Mouse (Mus musculus): ENCODE data around the gene Taok3. TPM values are rescaled to one million over a fixed set of nuclear protein-coding genes. Genes with fewer than 3 reads are reported as not detected.
A peak's percentile ranks its signal among the peaks of the same experiment; 100 is the strongest.

The Taok3 gene
- polyA plus RNA-seq, 1 experiment from 2014 or later = 19.7 TPM

DNA sequence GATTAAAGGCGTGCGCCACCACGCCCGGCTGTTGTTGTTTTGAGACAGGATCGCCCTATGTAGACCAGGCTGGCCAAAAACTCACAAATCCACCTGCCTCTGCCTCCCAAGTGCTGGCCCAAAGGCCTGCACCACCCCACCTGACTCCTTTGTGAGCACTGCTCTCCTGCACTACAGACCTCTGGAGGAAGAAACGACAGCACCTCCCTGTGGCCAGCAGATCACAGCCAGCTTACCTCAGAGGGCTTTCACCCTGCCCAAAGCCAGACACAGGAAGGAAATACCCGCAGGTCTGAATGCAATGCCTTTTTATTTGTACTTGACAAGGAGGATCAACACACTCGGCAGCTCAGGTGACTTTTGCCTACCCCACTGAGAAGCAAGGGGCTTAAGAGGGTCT is 162.4 kb downstream of the Taok3 start:
- WGBS = 87% methylated on average over 8 of the region's 8 CpGs
- peaks cover 3% of the 10 kb centered on the region for H3K36me3 ChIP-seq (ENCODE audit: control insufficient read depth, insufficient read depth, low read length)

DNA sequence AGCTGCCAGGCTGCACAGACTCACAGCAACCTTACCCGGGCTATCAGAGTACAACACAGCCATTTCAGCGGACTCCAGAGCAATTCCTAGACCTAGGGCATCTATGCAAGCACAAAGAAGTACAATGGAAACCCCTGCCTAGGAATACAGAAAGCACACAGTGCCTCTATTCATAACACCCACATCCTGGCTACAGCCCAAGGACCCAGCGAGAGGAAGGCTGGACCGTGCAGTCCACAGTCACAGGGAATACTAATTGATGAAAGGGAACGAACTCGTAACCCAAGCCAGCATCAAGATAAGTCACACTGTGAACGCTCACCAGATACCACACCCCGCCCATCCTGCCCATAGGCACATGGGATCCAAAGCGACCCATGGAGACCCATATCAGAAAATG is 164.1 kb downstream of the Taok3 start:
- Histone ChIP-seq H3K27ac (ENCODE audit: low read depth, low read length) (no peak overlapping the region), H3K36me3 (ENCODE audit: control insufficient read depth, insufficient read depth, low read length) (peaks cover 3% of the 10 kb centered on the region), H3K4me1 (ENCODE audit: control insufficient read depth, insufficient read depth, low read length) (peaks cover 13% of the 10 kb centered on the region), H3K27me3 (ENCODE audit: control insufficient read depth, insufficient read depth, low read length) (no peaks in the 10 kb centered on the region; the same call in 1 of the 2 replicates), H3K4me3 (ENCODE audit: low read depth, low read length) (no peak overlapping the region), H3K4me2 (no peak overlapping the region), H3K9me3 (ENCODE audit: control insufficient read depth, low read length) (no peaks in the 10 kb centered on the region), H3K9ac (ENCODE audit: low read length) (no peak overlapping the region)
- DNase-seq (ENCODE audit: low spot score, missing footprints) (no peak), ATAC-seq (ENCODE audit: low FRiP score) (no peak)
- 90% methylated on average over 9 of the region's 9 CpGs for WGBS

More for the DNA sequence above, 162.4 kb downstream of the Taok3 start:
- Histone ChIP-seq H3K9me3 (ENCODE audit: control insufficient read depth, low read length) (no peaks in the 10 kb centered on the region), H3K27ac (ENCODE audit: low read depth, low read length) (no peak overlapping the region), H3K4me3 (ENCODE audit: low read depth, low read length) (no peak overlapping the region), H3K9ac (ENCODE audit: low read length) (no peak overlapping the region), H3K4me2 (no peak overlapping the region), H3K4me1 (ENCODE audit: control insufficient read depth, insufficient read depth, low read length) (peaks cover 8% of the 10 kb centered on the region), H3K27me3 (ENCODE audit: control insufficient read depth, insufficient read depth, low read length) (no peaks in the 10 kb centered on the region)
- ATAC-seq (ENCODE audit: low FRiP score) = no peak
- DNase-seq (ENCODE audit: low spot score, missing footprints) = no peak

DNA sequence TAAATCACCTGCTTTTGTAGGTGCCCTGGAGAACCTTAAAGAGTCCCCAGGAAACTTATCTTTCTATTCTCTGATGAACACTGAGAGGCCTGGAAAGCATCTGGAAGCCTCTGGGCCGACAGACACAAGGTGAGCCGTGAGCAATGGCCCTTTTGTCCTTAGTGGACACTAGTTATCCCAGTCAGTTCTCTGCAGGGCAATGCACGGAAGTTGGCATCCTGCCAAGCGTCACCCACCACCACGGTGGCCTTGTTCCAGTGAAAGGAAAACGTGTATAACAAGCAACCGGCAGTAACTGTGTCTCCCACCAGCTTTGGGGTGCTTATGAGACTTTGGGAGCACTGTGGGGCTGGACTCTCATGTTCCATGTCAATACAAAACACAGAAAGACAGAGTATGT is 164.8 kb downstream of the Taok3 start:
- no peak overlapping the region for H3K27ac ChIP-seq (ENCODE audit: low read depth, low read length)
- H3K4me3 ChIP-seq (ENCODE audit: low read depth, low read length) = no peak overlapping the region
- no peaks in the 10 kb centered on the region for H3K9me3 ChIP-seq (ENCODE audit: control insufficient read depth, low read length)
- H3K4me1 ChIP-seq (ENCODE audit: control insufficient read depth, insufficient read depth, low read length) = peaks cover 13% of the 10 kb centered on the region
- ATAC-seq (ENCODE audit: low FRiP score) (no peak), DNase-seq (ENCODE audit: low spot score, missing footprints) (no peak)
- H3K36me3 ChIP-seq (ENCODE audit: control insufficient read depth, insufficient read depth, low read length) = peaks cover 3% of the 10 kb centered on the region
- no peak overlapping the region for H3K9ac ChIP-seq (ENCODE audit: low read length)
- 89% methylated on average over 7 of the region's 7 CpGs for WGBS
- no peaks in the 10 kb centered on the region; the same call in 1 of the 2 replicates for H3K27me3 ChIP-seq (ENCODE audit: control insufficient read depth, insufficient read depth, low read length)
- no peak overlapping the region for H3K4me2 ChIP-seq

DNA sequence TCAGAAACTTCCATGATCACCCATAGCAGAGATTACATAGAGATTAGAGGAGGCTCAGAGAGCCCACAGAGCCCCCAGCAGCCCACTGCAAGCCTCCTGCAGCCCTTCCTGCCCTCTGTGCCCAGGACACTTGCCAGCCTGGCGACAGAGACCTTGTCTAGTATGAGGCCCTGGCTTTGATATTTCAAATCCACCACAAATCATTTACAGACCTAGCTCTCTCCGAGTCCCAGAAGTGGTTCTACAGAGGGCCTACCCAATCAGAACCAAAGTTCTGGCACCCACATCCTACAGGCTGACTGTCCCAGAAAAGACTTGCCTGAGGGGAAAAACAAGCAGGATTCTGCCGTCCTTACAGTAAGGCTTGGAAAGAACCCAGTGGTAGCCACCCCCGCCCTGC is 165.3 kb downstream of the Taok3 start:
- Histone ChIP-seq H3K27me3 (ENCODE audit: control insufficient read depth, insufficient read depth, low read length) (no peaks in the 10 kb centered on the region; the same call in 1 of the 2 replicates), H3K4me3 (ENCODE audit: low read depth, low read length) (no peak overlapping the region), H3K4me1 (ENCODE audit: control insufficient read depth, insufficient read depth, low read length) (peaks cover 13% of the 10 kb centered on the region), H3K4me2 (no peak overlapping the region), H3K27ac (ENCODE audit: low read depth, low read length) (no peak overlapping the region), H3K9me3 (ENCODE audit: control insufficient read depth, low read length) (no peaks in the 10 kb centered on the region), H3K9ac (ENCODE audit: low read length) (no peak overlapping the region), H3K36me3 (ENCODE audit: control insufficient read depth, insufficient read depth, low read length) (peaks cover 3% of the 10 kb centered on the region)
- DNase-seq (ENCODE audit: low spot score, missing footprints) (no peak), ATAC-seq (ENCODE audit: low FRiP score) (no peak)
- WGBS = 91% methylated on average over 4 of the region's 4 CpGs

DNA sequence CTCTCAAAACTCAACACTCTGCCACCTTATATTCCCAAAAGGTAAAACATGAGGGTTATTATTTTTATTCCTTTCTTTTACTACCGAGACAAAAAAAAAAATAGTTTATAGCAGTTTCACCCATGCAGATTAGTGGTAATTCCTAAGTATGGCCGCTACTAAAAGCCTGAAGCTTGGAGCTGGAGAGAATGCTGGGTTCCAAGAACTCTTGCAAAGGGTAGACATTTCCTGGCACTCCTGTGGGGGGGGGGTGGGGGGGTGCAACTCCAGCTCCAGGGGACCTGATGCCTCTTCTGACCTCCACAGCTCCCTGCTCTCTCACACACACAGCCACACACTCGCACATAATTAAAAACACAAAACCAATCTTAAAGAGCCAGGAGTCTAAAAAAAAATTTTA is 166.4 kb downstream of the Taok3 start:
- Histone ChIP-seq H3K27ac (ENCODE audit: low read depth, low read length) (no peak overlapping the region), H3K9me3 (ENCODE audit: control insufficient read depth, low read length) (no peaks in the 10 kb centered on the region), H3K4me3 (ENCODE audit: low read depth, low read length) (peak overlapping the region; percentile 68), H3K4me1 (ENCODE audit: control insufficient read depth, insufficient read depth, low read length) (peaks cover 13% of the 10 kb centered on the region), H3K4me2 (peak overlapping the region; percentile 72), H3K27me3 (ENCODE audit: control insufficient read depth, insufficient read depth, low read length) (no peaks in the 10 kb centered on the region; the same call in 1 of the 2 replicates), H3K36me3 (ENCODE audit: control insufficient read depth, insufficient read depth, low read length) (peaks cover 3% of the 10 kb centered on the region), H3K9ac (ENCODE audit: low read length) (peak overlapping the region; percentile 82)
- no peak for ATAC-seq (ENCODE audit: low FRiP score)
- no peak for DNase-seq (ENCODE audit: low spot score, missing footprints)
- WGBS = 54% methylated on average over 3 of the region's 3 CpGs

DNA sequence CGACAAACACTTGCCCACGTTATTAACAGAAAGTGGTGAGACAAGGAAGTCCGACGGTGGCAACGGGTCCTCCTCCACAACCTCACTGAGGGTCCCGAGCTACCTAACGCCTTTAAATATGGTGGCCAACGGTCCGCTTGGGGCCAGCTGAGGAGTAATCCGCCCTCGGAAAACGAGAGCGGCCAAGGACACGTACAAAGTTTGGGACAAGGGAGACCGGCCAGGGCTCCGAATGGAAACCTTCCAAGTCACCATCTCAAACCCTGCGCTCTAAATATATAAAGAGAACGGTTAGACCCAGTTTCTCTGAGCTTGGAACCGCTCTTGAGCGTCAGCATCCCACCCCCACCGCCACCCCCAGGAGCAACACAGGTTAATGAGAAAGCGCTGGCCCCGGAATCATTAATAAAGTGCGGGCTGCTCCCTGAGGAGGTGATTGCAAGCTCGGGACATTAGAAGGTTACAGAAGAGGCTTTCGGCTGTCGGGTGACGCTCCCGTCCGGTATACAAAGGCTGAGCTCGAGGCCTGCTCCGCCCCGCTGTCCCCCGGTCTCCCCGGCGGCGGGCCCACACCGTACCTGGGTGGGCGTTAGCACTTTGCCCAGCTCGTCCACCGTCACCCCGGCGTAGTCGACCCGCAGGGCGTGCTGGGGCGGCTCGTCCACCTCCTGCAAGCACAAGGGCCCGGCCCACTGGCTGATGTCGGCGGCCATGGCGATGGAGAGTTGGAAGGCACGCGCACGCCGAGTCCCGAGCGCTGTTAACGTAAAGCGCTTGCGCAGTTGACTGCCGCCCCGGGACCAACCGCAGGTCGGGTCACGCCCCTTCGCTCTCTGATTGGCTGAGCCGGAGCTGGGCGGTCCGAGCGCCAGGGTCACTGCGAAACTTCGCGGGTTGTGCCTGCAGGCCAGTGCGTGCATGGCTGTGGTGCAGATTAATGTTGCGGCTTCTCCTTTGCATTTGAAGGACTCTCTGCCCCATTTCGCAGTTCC is 167.2 kb downstream of the Taok3 start, which contains the start of gene Pebp1:
TSS of gene Pebp1 (minus strand) at position 795 of the 992 bp plus-strand sequence.
- ATAC-seq (ENCODE audit: low FRiP score) (peak; percentile 97), DNase-seq (ENCODE audit: low spot score, missing footprints) (peak; percentile 97)
- Histone ChIP-seq H3K9me3 (ENCODE audit: control insufficient read depth, low read length) (no peaks in the 10 kb centered on the region), H3K4me2 (peak within 1 kb of the TSS; percentile 72), H3K4me3 (ENCODE audit: low read depth, low read length) (peak within 1 kb of the TSS; percentile 68), H3K4me1 (ENCODE audit: control insufficient read depth, insufficient read depth, low read length) (peaks cover 13% of the 10 kb centered on the region), H3K27me3 (ENCODE audit: control insufficient read depth, insufficient read depth, low read length) (no peaks in the 10 kb centered on the region; the same call in 1 of the 2 replicates), H3K36me3 (ENCODE audit: control insufficient read depth, insufficient read depth, low read length) (peaks cover 3% of the 10 kb centered on the region; the same call in 1 of the 2 replicates), H3K9ac (ENCODE audit: low read length) (peak within 1 kb of the TSS; percentile 82), H3K27ac (ENCODE audit: low read depth, low read length) (no peak within 1 kb of the TSS; the same call in 1 of the 2 replicates)
- WGBS = under 1% methylated on average over 74 of the region's 77 CpGs

DNA sequence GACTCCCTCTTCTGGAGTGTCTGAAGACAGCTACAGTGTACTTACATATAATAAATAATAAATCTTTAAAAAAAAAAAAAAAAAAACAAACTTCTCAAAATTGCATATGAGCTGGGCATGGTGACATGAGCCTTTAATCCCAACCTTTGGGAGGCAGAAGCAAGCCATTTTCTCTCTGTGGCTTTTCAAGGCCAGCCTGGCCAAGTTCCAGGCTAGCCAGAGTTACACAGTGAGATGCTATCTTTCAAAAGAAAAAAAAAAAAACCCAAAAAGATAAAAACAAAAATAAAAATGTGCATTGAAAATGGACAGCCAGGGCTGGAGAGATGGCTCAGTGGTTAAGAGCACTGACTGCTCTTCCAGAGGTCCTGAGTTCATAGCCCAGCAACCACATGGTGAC is 169.7 kb downstream of the Taok3 start:
- no peak for DNase-seq (ENCODE audit: low spot score, missing footprints)

DNA sequence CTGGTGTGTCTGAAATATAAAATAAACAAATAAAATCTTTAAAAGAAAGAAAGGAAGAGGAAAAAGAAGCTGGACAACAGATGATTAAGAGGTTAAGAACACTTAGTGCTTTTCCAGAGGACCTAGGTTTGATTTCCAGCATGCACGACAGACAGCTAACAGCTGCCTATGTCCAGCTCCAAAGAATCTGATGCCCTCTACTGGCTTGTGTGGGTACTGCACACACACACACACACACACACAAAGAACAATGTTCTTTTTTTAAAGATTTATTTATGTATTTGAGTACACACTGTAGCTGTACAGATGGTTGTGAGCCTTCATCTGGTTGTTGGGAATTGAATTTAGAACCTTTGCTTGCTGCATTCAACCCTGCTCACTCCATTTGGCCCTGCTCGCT is 170.2 kb downstream of the Taok3 start:
- Histone ChIP-seq H3K36me3 (ENCODE audit: control insufficient read depth, insufficient read depth, low read length) (no peaks in the 10 kb centered on the region), H3K4me2 (no peak overlapping the region), H3K9ac (ENCODE audit: low read length) (no peak overlapping the region), H3K4me1 (ENCODE audit: control insufficient read depth, insufficient read depth, low read length) (peaks cover 13% of the 10 kb centered on the region), H3K9me3 (ENCODE audit: control insufficient read depth, low read length) (no peaks in the 10 kb centered on the region), H3K27ac (ENCODE audit: low read depth, low read length) (no peak overlapping the region), H3K27me3 (ENCODE audit: control insufficient read depth, insufficient read depth, low read length) (no peaks in the 10 kb centered on the region; the same call in 1 of the 2 replicates), H3K4me3 (ENCODE audit: low read depth, low read length) (no peak overlapping the region)
- DNase-seq (ENCODE audit: low spot score, missing footprints) (no peak), ATAC-seq (ENCODE audit: low FRiP score) (no peak)
- WGBS = 87% methylated on average over 2 of the region's 2 CpGs

More for the DNA sequence above, 169.7 kb downstream of the Taok3 start:
- Histone ChIP-seq H3K27ac (ENCODE audit: low read depth, low read length) (no peak overlapping the region), H3K4me2 (no peak overlapping the region), H3K36me3 (ENCODE audit: control insufficient read depth, insufficient read depth, low read length) (no peaks in the 10 kb centered on the region), H3K9me3 (ENCODE audit: control insufficient read depth, low read length) (no peaks in the 10 kb centered on the region), H3K9ac (ENCODE audit: low read length) (no peak overlapping the region), H3K4me1 (ENCODE audit: control insufficient read depth, insufficient read depth, low read length) (peaks cover 13% of the 10 kb centered on the region), H3K27me3 (ENCODE audit: control insufficient read depth, insufficient read depth, low read length) (no peaks in the 10 kb centered on the region; the same call in 1 of the 2 replicates), H3K4me3 (ENCODE audit: low read depth, low read length) (no peak overlapping the region)
- no peak for ATAC-seq (ENCODE audit: low FRiP score)

DNA sequence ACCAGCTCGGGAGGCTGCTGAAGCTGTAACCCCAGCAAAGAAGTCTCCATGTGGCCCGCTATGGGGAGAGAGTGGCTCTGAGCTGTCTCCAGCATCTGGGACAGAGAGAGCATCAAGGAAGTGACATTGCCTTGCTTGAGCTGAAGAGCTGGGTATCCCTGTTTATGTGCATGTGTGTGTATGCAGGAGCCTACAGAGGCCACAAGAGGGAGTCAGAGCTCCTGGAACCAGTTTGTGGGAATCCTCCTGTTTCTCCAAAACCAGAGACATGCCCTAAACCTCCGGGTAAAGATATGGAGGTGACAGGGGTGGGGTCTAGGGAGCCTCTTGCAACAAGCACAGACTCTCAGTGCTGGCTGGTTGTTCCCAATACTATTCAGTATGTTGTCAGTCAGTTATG is 171.4 kb downstream of the Taok3 start:
- peaks cover 6% of the 10 kb centered on the region for H3K4me1 ChIP-seq (ENCODE audit: control insufficient read depth, insufficient read depth, low read length)
- H3K9me3 ChIP-seq (ENCODE audit: control insufficient read depth, low read length) = no peaks in the 10 kb centered on the region
- ATAC-seq (ENCODE audit: low FRiP score) = no peak
- no peak overlapping the region for H3K4me3 ChIP-seq (ENCODE audit: low read depth, low read length)
- no peak overlapping the region for H3K4me2 ChIP-seq
- no peaks in the 10 kb centered on the region for H3K36me3 ChIP-seq (ENCODE audit: control insufficient read depth, insufficient read depth, low read length)
- 90% methylated on average over 3 of the region's 3 CpGs for WGBS
- H3K27me3 ChIP-seq (ENCODE audit: control insufficient read depth, insufficient read depth, low read length) = no peaks in the 10 kb centered on the region; the same call in 1 of the 2 replicates
- H3K27ac ChIP-seq (ENCODE audit: low read depth, low read length) = no peak overlapping the region
- DNase-seq (ENCODE audit: low spot score, missing footprints) = no peak
- H3K9ac ChIP-seq (ENCODE audit: low read length) = no peak overlapping the region

Measured in midbrain, embryonic 11.5 days (tissue).